Mouse (Mus musculus) heart, postnatal 0 days (tissue): ENCODE data around the gene Rab5c.

Experiments used
- CTCF ChIP-seq: IDR thresholded peaks from 2 replicates; pipeline ENCODE4 v1.5.1; 2016; ENCODE audit warnings: antibody characterized with exemption, control low read depth, low read depth
- EP300 ChIP-seq: IDR thresholded peaks from 2 replicates; pipeline ENCODE4 v1.6.1; 2016; ENCODE audit warnings: antibody characterized with exemption, low read depth

DNA sequence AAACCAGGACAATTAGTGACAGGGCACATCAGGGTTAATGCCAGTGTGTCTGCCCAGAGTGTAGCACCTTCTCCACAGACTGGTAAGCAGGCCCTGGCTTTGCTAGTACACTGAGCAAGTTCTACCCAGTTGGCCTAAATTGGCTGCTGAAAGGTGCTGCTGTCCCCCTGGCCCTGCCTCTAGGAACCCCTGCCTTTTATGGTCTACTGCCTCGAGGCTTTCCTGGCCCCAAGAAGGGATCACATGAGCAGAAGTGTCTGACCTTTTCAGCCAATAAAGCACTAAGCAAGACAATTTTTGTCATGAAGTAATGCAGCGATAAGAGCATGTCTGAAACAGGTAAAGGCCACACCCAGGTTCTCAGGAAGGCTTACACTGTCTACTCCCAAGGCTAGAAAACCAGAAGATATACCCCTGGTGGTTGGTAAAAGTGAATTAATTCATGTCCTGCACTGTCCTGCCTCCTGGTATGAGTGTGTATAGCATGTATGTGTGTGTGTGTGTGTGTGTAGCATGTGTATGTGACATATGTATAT is 15.5 kb downstream of the Rab5c start:
- TF ChIP-seq CTCF, result no peak
- TF ChIP-seq EP300, result no peak
